Mouse (Mus musculus) ovary, postnatal 36 days (tissue): ENCODE measurements at regions not wholly inside any gene's neighbourhood (a gene's known extent, or its start where the extent isn't known, plus 50 kb on each side); places are given as distances from the start of the nearest gene placed in this dataset.

ENCODE experiments used
- DNase-seq: peaks from one replicate; pipeline ENCODE4 v3.0.0; 2022; ENCODE audit warnings: low spot score, mixed read lengths

GRCm38 (mm10) chr11:24226755-24227154 is 148.9 kb downstream of the Bcl11a start:
- no peak for DNase-seq

DNA sequence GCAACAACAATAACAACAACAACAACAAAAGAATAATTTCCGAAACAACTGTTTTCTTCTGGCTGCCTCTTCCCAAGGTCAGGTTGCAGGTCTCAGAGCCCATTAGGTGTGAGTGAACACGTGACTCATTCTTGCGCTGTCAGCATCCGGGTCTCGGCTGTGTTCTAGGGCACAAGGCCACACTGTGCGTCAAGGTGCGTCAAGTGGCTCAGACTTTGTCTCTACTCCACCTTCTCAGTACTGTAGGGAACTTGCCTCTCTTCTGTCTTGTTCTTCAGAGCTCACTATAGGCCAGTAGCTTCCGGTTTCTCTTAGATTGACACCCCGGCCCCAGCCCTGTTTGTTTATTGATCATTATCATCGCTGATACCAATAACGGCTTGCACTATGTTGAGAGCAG is 155.5 kb downstream of the Bcl11a start:
- no peak for DNase-seq

GRCm38 (mm10) chr11:24233821-24234220 is 156.0 kb downstream of the Bcl11a start:
- DNase-seq: no peak

DNA sequence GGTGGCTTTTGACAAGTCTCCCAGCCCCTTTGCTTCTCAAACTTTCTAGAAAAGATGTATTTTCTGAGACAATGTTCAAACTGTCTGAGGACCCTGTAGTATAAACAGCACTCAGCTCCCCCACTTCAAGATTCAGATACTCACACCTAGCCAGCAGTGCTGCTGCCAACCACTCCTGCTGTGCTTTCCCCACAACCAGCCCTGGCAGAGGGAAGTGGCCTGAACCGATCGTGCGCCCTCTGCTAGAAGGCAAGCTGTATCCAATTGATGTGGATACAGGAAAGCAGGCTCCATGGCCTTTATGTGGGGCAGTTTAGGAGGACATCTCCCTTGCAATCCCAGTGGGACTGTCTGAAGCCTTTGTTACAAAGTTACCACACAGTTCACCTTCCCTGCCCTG is 156.6 kb downstream of the Bcl11a start:
- no peak for DNase-seq

DNA sequence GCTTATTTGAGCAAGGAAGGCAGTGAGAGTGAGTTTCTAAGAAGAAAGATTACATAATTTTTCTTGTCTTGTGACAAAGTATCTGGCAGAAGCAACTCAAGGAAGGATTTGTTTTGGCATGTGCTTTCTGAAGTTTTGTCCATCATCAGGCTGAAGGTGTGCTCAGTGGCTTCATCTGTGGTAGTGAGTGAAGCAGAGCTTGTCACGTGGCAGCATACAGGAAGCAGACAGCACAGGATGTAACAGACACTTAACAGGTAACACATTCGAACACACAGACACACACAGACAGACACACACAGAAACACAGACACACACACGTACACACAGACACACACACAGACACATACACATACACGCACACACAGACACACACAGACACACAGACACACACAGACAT is 157.5 kb downstream of the Bcl11a start:
- DNase-seq: no peak

- DNase-seq: no peak
Observed at GRCm38 (mm10) chr11:24239631-24240030, 161.8 kb downstream of the Bcl11a start.

DNA sequence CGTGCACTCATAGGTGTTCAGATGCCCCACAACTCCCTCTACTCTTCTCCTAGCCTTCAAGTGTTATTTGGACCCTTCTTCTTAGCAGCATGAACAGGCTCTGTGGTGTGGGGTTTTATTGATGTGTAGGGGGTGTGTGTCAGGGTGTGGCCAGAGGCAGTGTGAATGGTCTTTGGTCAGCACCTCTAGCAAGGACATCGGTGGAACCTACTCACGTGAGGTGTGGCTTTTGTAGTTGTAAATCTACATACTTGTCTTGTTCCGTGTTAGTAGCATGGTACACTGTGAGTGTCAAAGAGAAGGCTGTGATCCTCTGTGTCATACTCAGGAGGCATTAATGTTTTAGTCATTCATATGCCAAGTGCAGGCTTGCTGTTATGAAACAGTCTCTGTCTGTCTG is 164.2 kb downstream of the Bcl11a start:
- no peak for DNase-seq

DNA sequence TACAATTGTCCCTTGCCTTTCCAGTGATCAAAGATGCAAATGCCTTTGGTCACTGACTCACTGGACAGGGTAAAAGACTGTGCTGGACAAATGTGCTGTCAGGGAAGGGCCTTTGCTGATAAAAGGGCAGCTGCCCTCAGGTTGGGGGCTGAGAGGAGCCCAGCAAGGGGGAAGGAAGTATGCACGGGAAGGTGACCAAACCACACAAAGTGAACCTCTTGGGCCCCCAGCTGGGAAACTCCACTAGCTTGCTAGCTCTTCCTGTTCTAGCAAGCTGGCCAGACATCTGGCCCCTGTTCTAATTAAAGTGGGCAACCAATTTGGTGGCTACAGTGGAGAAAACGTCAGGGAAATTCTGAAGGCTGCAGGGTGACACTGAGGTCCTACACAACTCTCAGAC is 165.0 kb downstream of the Bcl11a start:
- no peak for DNase-seq

DNA sequence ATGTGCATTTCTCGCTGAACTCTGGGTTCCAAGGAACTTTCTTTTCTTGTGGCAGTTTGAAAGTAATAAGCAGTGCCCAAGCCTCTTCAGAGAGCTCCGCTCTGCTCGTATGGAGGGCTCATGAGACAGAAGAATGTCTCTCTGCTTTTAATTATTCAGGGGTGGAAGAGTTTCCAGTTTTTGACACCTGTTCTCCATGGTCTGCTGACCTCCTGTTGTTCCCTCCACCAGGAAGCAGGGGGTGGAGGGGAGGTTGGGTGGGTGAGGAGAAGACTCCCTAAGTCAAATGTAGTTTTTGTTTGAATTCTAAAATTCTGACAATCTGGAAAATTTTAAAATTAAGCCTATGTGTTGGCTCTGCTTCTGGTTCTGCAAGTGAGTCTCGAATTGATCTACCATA is 167.5 kb downstream of the Bcl11a start:
- no peak for DNase-seq

- no peak for DNase-seq
Observed at GRCm38 (mm10) chr11:24246314-24246713, 168.5 kb downstream of the Bcl11a start.

- DNase-seq: no peak
Observed at GRCm38 (mm10) chr11:24247285-24247684, 169.4 kb downstream of the Bcl11a start.

- DNase-seq: no peak
Observed at GRCm38 (mm10) chr11:24251516-24251915, 173.7 kb downstream of the Bcl11a start.

- DNase-seq: no peak
Observed at GRCm38 (mm10) chr11:24255201-24256060, 177.6 kb downstream of the Bcl11a start.

DNA sequence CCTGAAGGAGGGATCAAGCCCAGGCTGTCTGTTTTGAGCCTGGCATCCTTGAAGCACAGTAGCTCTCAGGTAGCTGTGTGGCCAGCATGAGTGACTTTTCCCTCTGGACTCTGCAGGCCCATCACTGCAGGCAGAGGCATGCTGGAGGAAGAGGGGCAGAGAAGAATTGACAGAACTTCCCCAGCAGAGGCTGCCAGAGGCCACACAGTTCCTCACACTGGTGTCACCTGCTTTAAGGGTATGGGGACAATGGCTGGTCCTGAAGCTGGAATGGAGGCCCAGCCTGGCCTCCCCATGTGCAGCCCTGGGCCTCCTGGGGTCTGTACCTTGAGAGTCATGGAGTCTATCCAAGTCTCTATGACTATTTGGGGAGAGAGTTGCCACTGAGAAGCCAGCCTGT is 179.9 kb downstream of the Bcl11a start:
- DNase-seq: no peak

DNA sequence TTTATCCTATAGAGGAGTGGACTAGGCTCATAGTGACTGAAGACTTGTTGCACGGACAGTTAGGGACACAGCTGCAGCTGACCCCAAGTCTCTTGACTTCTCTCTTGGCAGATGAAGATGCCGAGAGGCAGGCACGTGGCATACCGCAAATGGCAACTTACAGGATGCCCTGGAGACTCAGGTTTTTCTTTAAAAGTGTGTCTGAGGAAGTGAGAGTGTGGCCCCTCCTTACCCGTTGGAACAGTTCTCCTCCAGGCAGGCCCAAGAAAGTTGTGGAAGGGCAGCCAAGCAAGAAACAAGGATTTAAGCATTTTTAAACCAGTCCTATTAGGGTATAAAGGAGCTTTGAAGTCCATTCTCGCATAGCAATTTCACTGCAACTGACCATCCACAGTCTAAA is 180.5 kb downstream of the Bcl11a start:
- DNase-seq: no peak

GRCm38 (mm10) chr11:24259668-24260067 is 181.8 kb downstream of the Bcl11a start:
- DNase-seq: no peak

DNA sequence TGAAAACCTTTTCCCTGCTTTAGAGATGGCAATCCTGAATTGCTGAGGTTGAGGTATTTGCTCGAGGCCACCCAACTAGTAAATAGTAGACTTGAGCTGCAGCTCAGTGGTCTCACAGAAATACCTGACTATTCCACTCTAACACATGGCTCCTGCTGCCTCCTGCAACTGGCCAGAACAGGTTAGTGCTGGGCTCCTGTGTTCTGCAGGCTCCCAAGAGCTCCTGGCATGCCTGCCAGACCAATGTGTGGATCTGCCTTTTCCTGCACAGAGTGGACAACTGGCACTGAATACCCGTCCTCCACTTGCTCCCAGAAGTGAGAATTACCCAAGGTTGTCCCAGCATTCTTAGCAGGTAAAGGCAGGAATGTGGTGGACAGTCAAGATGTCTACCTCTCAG is 191.2 kb downstream of the Bcl11a start:
- no peak for DNase-seq

GRCm38 (mm10) chr11:24281628-24282027 is 203.8 kb downstream of the Bcl11a start:
- DNase-seq: no peak

- DNase-seq: no peak
Observed at GRCm38 (mm10) chr11:24282556-24282955, 204.7 kb downstream of the Bcl11a start.

GRCm38 (mm10) chr11:24286129-24287108 is 208.6 kb downstream of the Bcl11a start:
- DNase-seq: no peak

GRCm38 (mm10) chr11:24293209-24293608 is 215.4 kb downstream of the Bcl11a start:
- no peak for DNase-seq

DNA sequence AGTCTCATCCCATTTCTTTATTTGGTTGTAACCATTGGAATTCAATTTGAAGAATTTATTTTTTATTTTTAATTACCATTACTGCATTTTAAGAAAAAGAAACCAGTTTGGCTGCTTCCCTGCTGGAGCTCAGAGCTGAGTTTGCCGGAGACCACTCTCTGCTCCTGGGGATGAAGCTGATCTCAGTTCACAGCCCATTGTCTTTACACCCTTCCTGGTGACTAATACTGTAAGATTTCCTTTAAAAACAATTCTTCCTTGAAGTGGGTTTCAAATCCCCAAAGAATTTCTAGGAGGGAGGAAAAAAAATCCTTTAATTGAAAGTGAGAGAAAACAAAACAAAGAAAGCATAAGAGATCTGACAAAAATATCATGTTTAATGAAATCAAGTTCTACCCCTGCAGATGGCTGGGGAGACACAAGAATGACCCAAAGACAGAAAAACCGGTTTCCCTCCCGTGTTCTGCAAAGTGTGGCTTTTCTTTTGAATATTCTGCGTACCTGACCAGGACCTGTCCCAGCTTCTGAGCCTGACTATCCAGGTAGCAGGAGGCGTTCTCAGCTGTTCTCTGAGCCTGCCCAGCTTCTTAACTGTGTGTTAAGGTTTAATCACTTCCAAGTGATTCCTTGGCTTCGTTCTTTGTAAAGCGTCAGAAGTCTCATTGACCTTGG is 216.1 kb downstream of the Bcl11a start:
- no peak for DNase-seq
